Comparison of ENCODE assay signal across 8 mouse cellular contexts in genomic region chr11:19925149-19925975, GRCm38 (mm10). TPM values are rescaled to one million over a fixed set of nuclear protein-coding genes. Genes with fewer than 3 reads are reported as not detected.
DNase-seq lines count a peak whose midpoint lies in the region; ATAC-seq lines count a peak whose summit lies in the region.

No protein-coding gene starts in this region.

- H3K9me3 ChIP-seq in hindbrain, embryonic 10.5 days: no peaks in the 10 kb centered on the region

- DNase-seq in Muller cell, postnatal 12 days (ENCODE audit: inconsistent ontology term): peak; percentile 87
- peak; percentile 85 for DNase-seq in cerebellum, adult 8-10 months
- DNase-seq in hindbrain, embryonic 10.5 days (ENCODE audit: low spot score): peak; percentile 85
- DNase-seq in layer of hippocampus, postnatal 25 days (ENCODE audit: extremely low spot score in 1 of 2, low spot score in 1 of 2): peak; percentile 53 to 69
- peak; percentile 58 for DNase-seq in lung, postnatal 25 days (ENCODE audit: low spot score)
- peak; percentile 49 for DNase-seq in retina, adult 2 months (ENCODE audit: low read depth, low spot score)
- DNase-seq in thymus, postnatal 25 days: peak; percentile 77

- H3K27me3 ChIP-seq in hindbrain, embryonic 10.5 days (ENCODE audit: insufficient read depth, poor library complexity, severe bottlenecking): no peaks in the 10 kb centered on the region

- under 1% methylated on average over 75 of the region's 75 CpGs for WGBS in hindbrain, embryonic 10.5 days

- peak overlapping the region; percentile 90 for H3K4me3 ChIP-seq in hindbrain, embryonic 10.5 days

- ATAC-seq in frontal cortex, adult (ENCODE audit: low TSS enrichment): peak; percentile 25

- peak overlapping the region; percentile 98 for H3K27ac ChIP-seq in hindbrain, embryonic 10.5 days

- H3K36me3 ChIP-seq in hindbrain, embryonic 10.5 days: no peaks in the 10 kb centered on the region

- H3K4me1 ChIP-seq in hindbrain, embryonic 10.5 days (replicated peaks): peaks cover 45% of the 10 kb centered on the region

RNA-seq across cellular contexts. Expression of gene Spred2, which starts 1.2 kb away (rescaled TPM):
- polyA plus RNA-seq in hindbrain, embryonic 10.5 days (2016; fragmentation: Nextera tagmentation; extraction: Ambion mirVana): 4.7 and 6.3 TPM in 2 replicates
- 10 to 100 TPM; 86.4 to 97.1 TPM for total RNA-seq in layer of hippocampus, postnatal 25 days (2021)

Comparison
In these comparisons a context has a peak if more than half of its experiments do, and no peak if none do; other contexts are left out.
1. Peak in every context shown above with its lines: DNase-seq, ATAC-seq, H3K4me3 ChIP-seq and H3K27ac ChIP-seq.